Mouse (Mus musculus) MEL (cell line): Measurements from ENCODE around the gene Lypla2.

Experiments used
- CTCF ChIP-seq, 3 experiments: IDR thresholded peaks in 2 of 3; conservative IDR thresholded peaks in 1 of 3; 2 replicates each; pipeline ENCODE4 v1.5.1; 2011 to 2012; ENCODE audit warnings: low read length in 3 of 3, low read depth in 2 of 3, mild to moderate bottlenecking in 2 of 3, improper control_type of control experiment in 1 of 3, inconsistent platforms in 1 of 3, mixed read lengths in 1 of 3, moderate library complexity in 1 of 3; ENCODE audit not compliant: control insufficient read depth in 1 of 3, insufficient read depth in 1 of 3, poor library complexity in 1 of 3, severe bottlenecking in 1 of 3
- ETS1 ChIP-seq: IDR thresholded peaks from 2 replicates; pipeline ENCODE4 v1.6.1; 2012; ENCODE audit warnings: low read depth, mild to moderate bottlenecking, inconsistent platforms, low read length, improper control_type of control experiment, moderate library complexity
- GATA1 ChIP-seq: IDR thresholded peaks from 2 replicates; pipeline ENCODE4 v1.6.1; 2011; ENCODE audit warnings: low read depth, low read length, improper control_type of control experiment
- HCFC1 ChIP-seq: IDR thresholded peaks from 2 replicates; pipeline ENCODE4 v1.6.1; 2012; ENCODE audit warnings: low read depth, mild to moderate bottlenecking, inconsistent platforms, low read length, improper control_type of control experiment, moderate library complexity
- MAX ChIP-seq: IDR thresholded peaks from 2 replicates; pipeline ENCODE4 v1.6.1; 2011; ENCODE audit warnings: low read length, improper control_type of control experiment
- POLR2A ChIP-seq, 2 experiments: IDR thresholded peaks; 2 replicates each; pipeline ENCODE4 v1.6.1; 2011 to 2012; ENCODE audit warnings: low read length in 2 of 2, mild to moderate bottlenecking in 2 of 2, control low read depth in 1 of 2, improper control_type of control experiment in 1 of 2, low read depth in 1 of 2, moderate library complexity in 1 of 2; ENCODE audit not compliant: control insufficient read depth in 1 of 2, insufficient read depth in 1 of 2, poor library complexity in 1 of 2
- RCOR1 ChIP-seq: IDR thresholded peaks from 2 replicates; pipeline ENCODE4 v1.6.1; 2012; ENCODE audit warnings: low read depth, mild to moderate bottlenecking, inconsistent platforms, low read length, improper control_type of control experiment
- USF1 ChIP-seq: IDR thresholded peaks from 2 replicates; pipeline ENCODE4 v1.6.1; 2014; ENCODE audit warnings: low read depth, mild to moderate bottlenecking, inconsistent platforms, low read length, improper control_type of control experiment, moderate library complexity
- ZMIZ1 ChIP-seq: IDR thresholded peaks from 2 replicates; pipeline ENCODE4 v1.6.1; 2012; ENCODE audit warnings: low read depth, mild to moderate bottlenecking, inconsistent platforms, low read length, improper control_type of control experiment, moderate library complexity

DNA sequence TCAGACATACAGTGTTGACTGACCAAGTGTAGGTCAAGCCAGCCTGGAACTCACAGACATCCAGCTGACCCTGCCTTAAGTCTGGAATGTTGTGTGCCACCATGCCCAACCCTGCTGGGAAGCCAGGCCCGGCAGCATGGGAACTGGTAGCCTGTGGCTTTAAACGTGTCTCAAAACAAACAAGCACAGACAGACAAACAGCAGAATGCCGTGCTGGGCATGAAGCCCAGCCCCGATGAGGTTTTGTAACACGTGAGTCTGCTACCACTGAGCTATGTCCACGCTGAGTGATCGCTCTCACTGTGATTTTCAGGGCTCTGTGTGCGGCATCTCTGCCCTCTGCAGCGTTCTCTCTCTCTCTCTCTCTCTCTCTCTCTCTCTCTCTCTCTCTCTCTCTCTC lies 16.5 kb downstream of the Lypla2 start:
- TF ChIP-seq MAX (no peak), CTCF (IDR thresholded peaks at IDR 0.05 in 2 of 3, conservative IDR thresholded peaks at IDR 0.05 in 1 of 3; ENCODE audit: control insufficient read depth in 1 of 3, insufficient read depth in 1 of 3, low read depth in 2 of 3, low read length in 3 of 3, poor library complexity in 1 of 3, severe bottlenecking in 1 of 3) (no peak), POLR2A (IDR thresholded peaks at IDR 0.05; ENCODE audit: control insufficient read depth in 1 of 2, insufficient read depth in 1 of 2, low read depth in 1 of 2, low read length in 2 of 2, poor library complexity in 1 of 2) (no peak), ETS1 (no peak), HCFC1 (no peak), ZMIZ1 (no peak), RCOR1 (no peak), USF1 (no peak), GATA1 (no peak)
